Mouse (Mus musculus): Measurements from ENCODE around the gene Pbx3.

Pbx3 gene

GRCm38 (mm10) chr2:34221477-34221876, 151.5 kb downstream of the Pbx3 start:
- no peak for DNase-seq (ENCODE audit: low spot score)

GRCm38 (mm10) chr2:34219150-34219549, 153.8 kb downstream of the Pbx3 start:
- no peak for DNase-seq (ENCODE audit: low spot score)

- DNase-seq (ENCODE audit: low spot score) = no peak
Observed at GRCm38 (mm10) chr2:34217596-34217995, 155.3 kb downstream of the Pbx3 start.

GRCm38 (mm10) chr2:34215496-34215895, 157.4 kb downstream of the Pbx3 start:
- DNase-seq (ENCODE audit: low spot score) = no peak

- no peak for DNase-seq (ENCODE audit: low spot score)
Observed at GRCm38 (mm10) chr2:34212418-34212817, 160.5 kb downstream of the Pbx3 start.

GRCm38 (mm10) chr2:34204797-34205196, 168.1 kb downstream of the Pbx3 start:
- DNase-seq (ENCODE audit: low spot score) = no peak

- DNase-seq (ENCODE audit: low spot score) = no peak
Observed at GRCm38 (mm10) chr2:34204325-34204724, 168.6 kb downstream of the Pbx3 start.

GRCm38 (mm10) chr2:34193870-34194820, 178.8 kb downstream of the Pbx3 start:
- no peak for DNase-seq (ENCODE audit: low spot score)

GRCm38 (mm10) chr2:34193276-34193675, 179.7 kb downstream of the Pbx3 start:
- no peak for DNase-seq (ENCODE audit: low spot score)

GRCm38 (mm10) chr2:34187366-34187765, 185.6 kb downstream of the Pbx3 start:
- DNase-seq (ENCODE audit: low spot score) = no peak

GRCm38 (mm10) chr2:34181600-34181999, 191.3 kb downstream of the Pbx3 start:
- no peak for DNase-seq (ENCODE audit: low spot score)

- DNase-seq (ENCODE audit: low spot score) = no peak
Observed at GRCm38 (mm10) chr2:34179299-34179698, 193.6 kb downstream of the Pbx3 start.

GRCm38 (mm10) chr2:34178653-34179052, 194.3 kb downstream of the Pbx3 start:
- no peak for DNase-seq (ENCODE audit: low spot score)

GRCm38 (mm10) chr2:34170424-34170823, 202.5 kb downstream of the Pbx3 start:
- no peak for DNase-seq (ENCODE audit: low spot score)

- no peak for DNase-seq (ENCODE audit: low spot score)
Observed at GRCm38 (mm10) chr2:34169626-34170025, 203.3 kb downstream of the Pbx3 start.

- no peak for DNase-seq (ENCODE audit: low spot score)
Observed at GRCm38 (mm10) chr2:34168191-34168590, 204.8 kb downstream of the Pbx3 start.

GRCm38 (mm10) chr2:34162484-34162883, 210.5 kb downstream of the Pbx3 start:
- DNase-seq (ENCODE audit: low spot score) = no peak

- no peak for DNase-seq (ENCODE audit: low spot score)
Observed at GRCm38 (mm10) chr2:34157746-34158145, 215.2 kb downstream of the Pbx3 start.

- DNase-seq (ENCODE audit: low spot score) = no peak
Observed at GRCm38 (mm10) chr2:34154833-34155232, 218.1 kb downstream of the Pbx3 start.

GRCm38 (mm10) chr2:34153336-34153735, 219.6 kb downstream of the Pbx3 start:
- no peak for DNase-seq (ENCODE audit: low spot score)

GRCm38 (mm10) chr2:34150560-34150959, 222.4 kb downstream of the Pbx3 start:
- no peak for DNase-seq (ENCODE audit: low spot score)

GRCm38 (mm10) chr2:34148214-34148613, 224.7 kb downstream of the Pbx3 start:
- DNase-seq (ENCODE audit: low spot score) = no peak

GRCm38 (mm10) chr2:34147476-34147875, 225.5 kb downstream of the Pbx3 start:
- DNase-seq (ENCODE audit: low spot score) = no peak

- no peak for DNase-seq (ENCODE audit: low spot score)
Observed at GRCm38 (mm10) chr2:34147036-34147435, 225.9 kb downstream of the Pbx3 start.
